Mouse (Mus musculus): Measurements from ENCODE around the gene Ugt1a2. TPM values are rescaled to one million over a fixed set of nuclear protein-coding genes. Genes with fewer than 3 reads are reported as not detected.

Ugt1a2 gene
- polyA plus RNA-seq (2012; rRNA removed): 0.01 TPM in 1 of 2 replicates, not detected in the other

DNA sequence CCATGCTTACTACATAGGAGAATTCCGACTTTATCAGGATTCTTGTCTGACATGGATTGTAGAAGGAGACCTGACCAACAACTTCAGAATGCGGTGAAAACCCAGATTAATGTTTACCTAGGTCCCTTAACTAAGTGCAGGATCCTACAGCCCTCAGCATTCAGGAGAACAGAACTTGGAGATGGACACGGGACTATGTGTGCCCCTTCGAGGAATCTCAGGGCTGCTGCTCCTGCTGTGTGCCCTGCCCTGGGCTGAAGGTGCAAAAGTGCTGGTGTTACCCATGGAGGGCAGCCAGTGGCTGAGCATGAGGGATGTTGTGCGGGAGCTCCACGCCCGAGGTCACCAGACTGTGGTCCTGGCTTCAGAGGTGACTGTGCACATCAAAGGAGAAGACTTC, at the start of gene Ugt1a2:
TSS of gene Ugt1a2 (plus strand) at position 146 of the 400 bp plus-strand sequence.

DNA sequence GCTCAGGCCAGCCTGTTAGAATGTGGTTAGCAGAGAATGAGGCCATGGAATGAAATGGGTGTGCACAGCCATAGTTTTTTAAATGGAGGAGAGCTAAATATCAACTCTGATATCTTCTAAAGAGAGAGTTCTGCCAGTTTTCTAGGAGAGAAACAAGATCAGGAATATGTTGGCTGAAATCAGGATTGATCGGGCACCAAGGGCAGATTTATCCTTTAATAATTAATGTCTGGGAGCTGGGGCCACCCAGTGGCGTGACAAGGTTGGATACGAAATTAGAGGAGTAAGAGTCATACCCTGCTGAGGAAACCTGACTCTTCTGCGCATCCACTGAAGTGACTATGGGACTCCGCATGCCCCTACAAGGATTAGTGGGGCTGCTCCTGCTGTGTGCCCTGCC, 34.7 kb upstream of the Ugt1a2 start, which contains the start of gene Ugt1a5:
TSS of gene Ugt1a5 (plus strand) at position 302 of the 400 bp plus-strand sequence.

DNA sequence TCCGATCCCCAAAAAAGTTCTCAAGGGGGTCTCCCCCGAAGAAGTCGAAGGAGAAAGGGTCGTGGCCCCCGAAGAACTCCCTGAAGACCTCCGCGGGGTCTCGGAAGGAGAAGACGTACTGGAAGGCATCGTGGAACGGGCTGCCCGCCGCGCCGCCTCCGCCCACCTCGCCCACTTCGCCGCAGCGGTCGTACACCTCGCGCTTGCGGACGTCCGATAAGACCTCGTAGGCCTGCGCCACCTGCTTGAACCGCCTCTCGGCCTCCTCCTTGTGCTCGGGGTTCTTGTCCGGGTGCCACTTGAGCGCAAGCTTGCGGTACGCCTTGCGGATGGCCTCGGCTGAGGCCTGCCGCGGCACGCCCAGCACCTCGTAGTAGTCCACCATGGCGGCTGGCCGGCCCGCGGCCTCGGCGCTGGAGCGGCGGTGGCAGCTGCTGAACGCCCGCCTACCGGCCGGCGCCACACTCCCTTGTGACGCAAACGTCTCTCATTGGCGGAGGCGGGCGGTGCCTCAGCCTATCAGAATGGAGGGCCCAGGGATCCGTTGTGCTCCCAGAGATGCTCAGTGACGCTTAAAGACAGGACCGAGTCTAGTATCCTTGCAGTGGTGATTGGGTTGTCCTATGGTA, 5.0 kb downstream of the Ugt1a2 start, which contains the start of gene Dnajb3:
TSS of gene Dnajb3 (minus strand) at position 489 of the 629 bp plus-strand sequence.

DNA sequence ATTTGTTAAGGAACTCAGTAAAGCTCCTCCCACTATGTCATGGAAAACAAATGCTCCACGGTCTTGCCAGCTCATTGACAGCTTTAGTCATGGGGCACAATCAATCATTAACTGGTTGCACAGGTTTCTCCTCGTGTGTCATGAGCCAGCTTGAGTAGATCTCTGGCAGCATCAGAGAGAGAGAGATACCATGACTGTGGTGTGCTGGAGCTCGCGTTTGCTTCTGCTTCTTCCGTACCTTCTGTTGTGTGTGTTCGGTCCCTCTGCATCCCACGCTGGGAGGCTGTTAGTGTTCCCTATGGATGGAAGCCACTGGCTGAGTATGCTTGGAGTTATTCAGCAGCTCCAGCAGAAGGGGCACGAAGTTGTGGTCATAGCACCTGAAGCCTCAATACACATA, 11.4 kb downstream of the Ugt1a2 start, which contains the start of gene Ugt1a1:
TSS of gene Ugt1a1 (plus strand) at position 148 of the 400 bp plus-strand sequence.

DNA sequence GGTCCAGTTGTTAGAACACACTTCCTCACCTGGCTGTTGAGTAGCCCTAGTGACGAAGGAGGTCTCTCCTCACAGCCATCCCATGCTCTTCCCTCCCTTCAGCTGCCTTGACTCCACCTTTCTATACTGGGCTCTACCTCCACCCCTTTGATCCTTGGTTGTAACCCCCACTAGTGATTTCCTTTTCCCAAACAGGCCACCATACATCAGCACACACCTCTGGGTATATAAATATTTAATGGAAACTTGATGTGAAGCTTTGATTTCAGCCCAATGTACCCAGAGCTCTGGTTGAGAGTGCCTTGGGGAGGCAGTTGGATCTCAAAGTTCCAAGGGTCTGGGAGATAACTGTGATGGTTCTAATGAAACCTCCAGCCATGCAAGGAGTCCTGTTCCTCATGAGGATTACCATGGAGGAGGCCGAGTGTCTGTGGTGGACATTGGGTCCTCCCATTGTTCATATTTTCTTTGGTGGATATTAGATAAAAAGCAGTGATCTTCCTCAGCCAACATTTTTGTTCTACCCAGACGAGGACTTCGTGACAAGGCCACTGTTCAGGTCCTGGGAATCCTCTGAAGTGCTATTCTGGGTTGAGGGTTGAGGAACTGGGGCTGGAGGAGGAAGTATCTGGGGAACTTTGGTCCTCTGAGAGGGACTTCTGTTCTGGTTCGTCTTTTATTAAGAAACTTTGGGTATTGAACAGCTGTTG, 26.4 kb downstream of the Ugt1a2 start, which contains the start of gene Mroh2a:
TSS of gene Mroh2a (plus strand) at position 317 of the 710 bp plus-strand sequence.

Other genes with a start within 250 kb of the Ugt1a2 start
- gene Usp40, start 192.1 kb upstream of the Ugt1a2 start, polyA plus RNA-seq (2012; rRNA removed): 4.8 and 5.0 TPM in 2 replicates
- gene Ugt1a10, start 145.2 kb upstream of the Ugt1a2 start, polyA plus RNA-seq (2012; rRNA removed): not detected in 2 replicates
- gene Ugt1a9, start 129.8 kb upstream of the Ugt1a2 start, polyA plus RNA-seq (2012; rRNA removed): 0.08 and 0.17 TPM in 2 replicates
- not detected in 2 replicates for gene Ugt1a8, start 112.8 kb upstream of the Ugt1a2 start, polyA plus RNA-seq (2012; rRNA removed)
- 1.3 and 1.7 TPM in 2 replicates for gene Ugt1a7c, start 105.5 kb upstream of the Ugt1a2 start, polyA plus RNA-seq (2012; rRNA removed)
- 2.9 and 3.5 TPM in 2 replicates for gene Ugt1a6b, start 97.3 kb upstream of the Ugt1a2 start, polyA plus RNA-seq (2012; rRNA removed)
- gene Ugt1a6a, start 65.8 kb upstream of the Ugt1a2 start, polyA plus RNA-seq (2012; rRNA removed): 3.2 and 4.1 TPM in 2 replicates
- gene Ugt1a5, start 34.6 kb upstream of the Ugt1a2 start, polyA plus RNA-seq (2012; rRNA removed): 0.03 and 0.08 TPM in 2 replicates
- 5.6 and 7.1 TPM in 2 replicates for gene Dnajb3, start 5.2 kb downstream of the Ugt1a2 start, polyA plus RNA-seq (2012; rRNA removed)
- 0.18 and 0.36 TPM in 2 replicates for gene Ugt1a1, start 11.4 kb downstream of the Ugt1a2 start, polyA plus RNA-seq (2012; rRNA removed)
- gene Mroh2a, start 26.4 kb downstream of the Ugt1a2 start, polyA plus RNA-seq (2012; rRNA removed): 0.02 and 0.03 TPM in 2 replicates
- gene Hjurp, start 77.0 kb downstream of the Ugt1a2 start, polyA plus RNA-seq (2012; rRNA removed): 53.8 and 67.7 TPM in 2 replicates
- not detected in 2 replicates for gene Trpm8, start 77.1 kb downstream of the Ugt1a2 start, polyA plus RNA-seq (2012; rRNA removed)
- gene Spp2, start 206.4 kb downstream of the Ugt1a2 start, polyA plus RNA-seq (2012; rRNA removed): 173 and 191 TPM in 2 replicates

Measured in liver, embryonic 14 days (tissue).